Mouse (Mus musculus): ENCODE measurements around the gene Fbxl15.

DNA sequence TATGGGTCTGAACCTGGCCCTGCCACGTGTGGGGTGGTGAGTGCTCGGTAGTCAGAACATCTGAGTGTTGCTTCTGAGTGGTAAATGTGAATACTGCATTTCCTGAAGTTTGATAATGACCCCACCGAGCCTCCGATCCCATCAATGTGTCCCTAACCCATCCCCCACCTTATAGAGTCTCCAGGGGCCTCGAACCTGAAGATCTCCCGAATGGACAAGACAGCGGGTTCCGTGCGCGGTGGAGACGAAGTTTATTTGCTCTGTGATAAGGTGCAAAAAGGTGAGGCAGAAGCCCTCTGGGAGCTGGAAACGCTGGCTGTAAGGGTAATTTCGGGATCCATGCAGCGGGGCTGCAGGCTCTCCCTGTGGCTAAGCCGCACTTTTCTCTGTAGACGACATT lies 20.2 kb upstream of the Fbxl15 start:
- TF ChIP-seq CTCF (IDR thresholded peaks at IDR 0.05; ENCODE audit: low read depth, low read length), result no peak
- TF ChIP-seq POLR2A (IDR thresholded peaks at IDR 0.05; ENCODE audit: insufficient read depth, low read length), result no peak
- TF ChIP-seq EP300 (IDR thresholded peaks at IDR 0.05; ENCODE audit: insufficient read depth, low read depth, low read length), result no peak

Data from ES-Bruce4 (cell line).